Mouse (Mus musculus): ENCODE measurements around the gene Caprin1.

Gene Caprin1

GRCm38 (mm10) chr2:103730999-103731398 is 66.5 kb downstream of the Caprin1 start:
- in situ Hi-C loops (cut with MboI, MseI): no loop called here

GRCm38 (mm10) chr2:103728027-103728540 is 69.4 kb downstream of the Caprin1 start:
- in situ Hi-C loops (cut with MboI, MseI): no loop called here

GRCm38 (mm10) chr2:103724521-103724920 is 72.9 kb downstream of the Caprin1 start:
- in situ Hi-C loops (cut with MboI, MseI): loop anchor here (5.0 kb wide), 1 partner anchor 162 kb away; no protein-coding TSS in a partner anchor

GRCm38 (mm10) chr2:103719292-103719646 is 78.2 kb downstream of the Caprin1 start:
- in situ Hi-C loops (cut with MboI, MseI): no loop called here

- in situ Hi-C loops (cut with MboI, MseI): no loop called here
These were observed 78.7 kb downstream of the Caprin1 start for GRCm38 (mm10) chr2:103718594-103719291.

DNA sequence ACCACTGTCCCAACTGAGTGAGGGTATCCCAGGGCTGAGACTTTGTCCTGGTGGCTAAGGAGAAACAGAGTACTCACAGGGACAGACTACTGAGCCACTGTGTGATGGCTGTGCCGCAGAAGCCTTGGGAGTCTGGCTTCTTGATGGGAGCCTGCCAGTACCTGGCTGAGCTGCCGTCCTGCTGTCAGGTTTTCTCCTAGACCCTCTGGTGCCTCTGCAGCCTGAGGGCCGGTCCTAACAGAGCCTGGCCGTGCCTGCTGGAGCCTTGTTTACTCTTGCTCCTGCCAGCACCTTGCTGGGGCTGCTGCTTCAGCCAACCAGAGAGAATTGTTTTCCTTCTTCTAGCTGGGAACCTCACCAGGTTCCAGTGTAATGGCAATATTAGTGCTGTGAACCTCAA is 83.0 kb downstream of the Caprin1 start:
- in situ Hi-C loops (cut with MboI, MseI): no loop called here

GRCm38 (mm10) chr2:103713831-103714230 is 83.6 kb downstream of the Caprin1 start:
- in situ Hi-C loops (cut with MboI, MseI): no loop called here

All from T-helper 1 cell (primary cell).